Mouse (Mus musculus) hindbrain, embryonic 11.5 days (tissue): ENCODE measurements at regions not wholly inside any gene's neighbourhood (a gene's known extent, or its start where the extent isn't known, plus 50 kb on each side); places are given as distances from the start of the nearest gene placed in this dataset.
A peak's percentile ranks its signal among the peaks of the same experiment; 100 is the strongest.

Experiments used
- ATAC-seq: fragments of 200-750 bp; cut with Nextera tagmentation; 2 replicates; pipeline ENCODE4 v1.8.0; 2017; ENCODE audit warnings: mild to moderate bottlenecking, moderate TSS enrichment, moderate library complexity; ENCODE audit not compliant: low FRiP score
- DNase-seq: peaks from one replicate; pipeline ENCODE4 v3.0.0-alpha.2; 2015; ENCODE audit warnings: low spot score
- H3K27ac ChIP-seq: fragments of 300-500 bp; sonication (generic); 2 replicates; pipeline ENCODE4 v1.5.1; 2014; ENCODE audit warnings: mild to moderate bottlenecking, low read depth, low read length
- H3K27me3 ChIP-seq: fragments of 300-500 bp; sonication (generic); 2 replicates; pipeline ENCODE4 v1.6.1; 2014; ENCODE audit warnings: mild to moderate bottlenecking, low read length, moderate library complexity, mixed read lengths; ENCODE audit not compliant: control insufficient read depth, insufficient read depth
- H3K36me3 ChIP-seq: fragments of 300-500 bp; sonication (generic); 2 replicates; pipeline ENCODE4 v1.6.1; 2014; ENCODE audit warnings: mild to moderate bottlenecking, low read length, moderate library complexity, mixed read lengths; ENCODE audit not compliant: control insufficient read depth, insufficient read depth
- H3K4me1 ChIP-seq: fragments of 300-500 bp; sonication (generic); replicated peaks from 2 replicates; pipeline ENCODE4 v1.6.1; 2014; ENCODE audit warnings: low read length, mixed read lengths; ENCODE audit not compliant: control insufficient read depth, insufficient read depth
- H3K4me2 ChIP-seq: fragments of 300-500 bp; sonication (generic); replicated peaks from 2 replicates; pipeline ENCODE4 v1.6.1; 2014; ENCODE audit warnings: mild to moderate bottlenecking, low read depth, low read length
- H3K4me3 ChIP-seq: fragments of 300-500 bp; sonication (generic); 2 replicates; pipeline ENCODE4 v1.5.1; 2014; ENCODE audit warnings: low read depth, low read length
- H3K9ac ChIP-seq: fragments of 300-500 bp; sonication (generic); 2 replicates; pipeline ENCODE4 v1.6.1; 2014; ENCODE audit warnings: low read depth, low read length
- H3K9me3 ChIP-seq: fragments of 300-500 bp; sonication (generic); 2 replicates; pipeline ENCODE4 v1.6.1; 2016; ENCODE audit warnings: low read length; ENCODE audit not compliant: control insufficient read depth
- WGBS: fragments of 180-500 bp; shearing (Covaris S2); extraction: QIAGEN DNeasy Blood & Tissue Kit; methylation state at CpG from one replicate; pipeline ENCODE4 v1.1.7; 2014; 5-methylcytosine and 5-hydroxymethylcytosine counted together

DNA sequence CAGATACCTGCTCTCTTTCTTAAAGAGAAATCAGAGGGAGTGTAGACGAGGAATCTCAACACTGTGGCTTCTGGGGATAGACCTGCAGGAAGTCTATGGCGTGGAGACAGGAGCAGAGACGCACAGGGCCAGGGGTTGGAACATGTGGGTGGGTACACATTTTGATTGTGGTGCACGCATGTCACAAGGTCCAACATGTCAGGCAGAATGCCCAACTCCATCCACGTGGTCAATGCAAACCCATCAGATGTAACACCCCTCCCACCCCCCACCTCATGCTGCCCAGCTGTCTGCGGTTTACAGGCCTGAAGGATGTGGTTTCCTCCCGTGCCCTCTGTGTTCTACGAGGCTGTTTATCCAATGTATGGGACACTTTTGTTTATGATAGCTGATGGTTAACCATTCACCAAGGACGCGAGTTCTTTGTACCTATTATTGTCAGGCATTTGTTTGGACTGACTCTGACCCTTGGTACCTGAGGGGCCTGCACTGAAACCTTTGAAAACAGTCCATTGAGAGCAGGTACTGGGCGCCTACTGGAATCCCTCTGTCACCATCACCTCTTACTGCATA lies 142.2 kb downstream of the Irs2 start:
- Histone ChIP-seq H3K4me2 (no peak overlapping the region), H3K27me3 (no peaks in the 10 kb centered on the region), H3K9ac (no peak overlapping the region), H3K4me3 (no peak overlapping the region), H3K36me3 (no peaks in the 10 kb centered on the region), H3K9me3 (no peaks in the 10 kb centered on the region), H3K4me1 (no peaks in the 10 kb centered on the region), H3K27ac (no peak overlapping the region)
- DNase-seq (no peak), ATAC-seq (no peak)
- WGBS, result 65% methylated on average over 11 of the region's 11 CpGs

GRCm38 (mm10) chr8:10865415-10865821 lies 142.8 kb downstream of the Irs2 start:
- Histone ChIP-seq H3K27ac (no peak overlapping the region), H3K4me3 (no peak overlapping the region), H3K36me3 (no peaks in the 10 kb centered on the region), H3K4me2 (no peak overlapping the region), H3K9me3 (no peaks in the 10 kb centered on the region), H3K4me1 (no peaks in the 10 kb centered on the region), H3K27me3 (no peaks in the 10 kb centered on the region), H3K9ac (no peak overlapping the region)
- WGBS, result 35% methylated on average over 8 of the region's 8 CpGs
- ATAC-seq (no peak), DNase-seq (peak; percentile 20)

- ATAC-seq, result no peak
These were observed 145.8 kb downstream of the Irs2 start for GRCm38 (mm10) chr8:10862442-10862841.

GRCm38 (mm10) chr8:10860810-10861209 lies 147.4 kb downstream of the Irs2 start:
- no peaks in the 10 kb centered on the region for H3K36me3 ChIP-seq
- DNase-seq (no peak), ATAC-seq (no peak)
- H3K27me3 ChIP-seq, result no peaks in the 10 kb centered on the region
- H3K9me3 ChIP-seq, result no peaks in the 10 kb centered on the region
- H3K4me1 ChIP-seq, result no peaks in the 10 kb centered on the region
- H3K27ac ChIP-seq, result no peak overlapping the region
- WGBS, result 87% methylated on average over 4 of the region's 4 CpGs
- H3K4me3 ChIP-seq, result no peak overlapping the region
- no peak overlapping the region for H3K9ac ChIP-seq
- no peak overlapping the region for H3K4me2 ChIP-seq

More at GRCm38 (mm10) chr8:10862442-10862841, 145.8 kb downstream of the Irs2 start:
- 89% methylated on average over 13 of the region's 13 CpGs for WGBS
- H3K36me3 ChIP-seq, result no peaks in the 10 kb centered on the region
- H3K4me1 ChIP-seq, result no peaks in the 10 kb centered on the region
- H3K27me3 ChIP-seq, result no peaks in the 10 kb centered on the region
- no peak overlapping the region for H3K9ac ChIP-seq
- H3K27ac ChIP-seq, result no peak overlapping the region
- H3K9me3 ChIP-seq, result no peaks in the 10 kb centered on the region
- H3K4me2 ChIP-seq, result no peak overlapping the region
- no peak overlapping the region for H3K4me3 ChIP-seq
- no peak for DNase-seq

GRCm38 (mm10) chr8:10857874-10858273 lies 150.4 kb downstream of the Irs2 start:
- Histone ChIP-seq H3K4me2 (no peak overlapping the region), H3K4me3 (no peak overlapping the region), H3K27ac (no peak overlapping the region), H3K4me1 (no peaks in the 10 kb centered on the region), H3K36me3 (no peaks in the 10 kb centered on the region), H3K9me3 (no peaks in the 10 kb centered on the region), H3K27me3 (no peaks in the 10 kb centered on the region), H3K9ac (no peak overlapping the region)
- ATAC-seq, result no peak
- DNase-seq, result no peak
- WGBS, result 88% methylated on average over 3 of the region's 3 CpGs

GRCm38 (mm10) chr8:10856996-10857720 lies 151.1 kb downstream of the Irs2 start:
- Histone ChIP-seq H3K4me1 (no peaks in the 10 kb centered on the region), H3K4me3 (no peak overlapping the region), H3K9me3 (no peaks in the 10 kb centered on the region), H3K27ac (no peak overlapping the region), H3K36me3 (no peaks in the 10 kb centered on the region), H3K27me3 (no peaks in the 10 kb centered on the region), H3K9ac (no peak overlapping the region), H3K4me2 (no peak overlapping the region)
- ATAC-seq (0 out of 2 replicates have a peak, but pooled peaks have one; percentile 14), DNase-seq (no peak)
- WGBS, result 40% methylated on average over 15 of the region's 15 CpGs

DNA sequence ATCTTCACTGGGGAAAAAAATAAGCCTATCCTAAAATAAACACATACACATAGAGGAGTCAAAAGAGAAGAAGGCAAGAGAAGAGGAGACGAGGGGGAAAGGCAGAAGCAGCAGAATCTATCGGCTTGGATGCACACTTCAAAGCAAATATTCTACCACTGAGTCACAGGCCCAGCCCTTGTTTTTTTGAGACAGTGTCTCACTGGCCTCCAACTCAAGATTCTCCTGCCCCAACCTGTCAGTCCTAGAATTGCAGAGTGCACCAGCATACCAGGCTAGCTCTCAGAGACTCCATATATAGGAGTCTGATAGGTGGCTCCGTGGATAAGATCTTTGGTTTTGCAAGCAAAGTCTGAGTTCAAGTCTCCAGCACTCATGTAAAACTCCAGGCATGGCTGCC lies 152.6 kb downstream of the Irs2 start:
- no peak for DNase-seq
- H3K36me3 ChIP-seq, result no peaks in the 10 kb centered on the region

DNA sequence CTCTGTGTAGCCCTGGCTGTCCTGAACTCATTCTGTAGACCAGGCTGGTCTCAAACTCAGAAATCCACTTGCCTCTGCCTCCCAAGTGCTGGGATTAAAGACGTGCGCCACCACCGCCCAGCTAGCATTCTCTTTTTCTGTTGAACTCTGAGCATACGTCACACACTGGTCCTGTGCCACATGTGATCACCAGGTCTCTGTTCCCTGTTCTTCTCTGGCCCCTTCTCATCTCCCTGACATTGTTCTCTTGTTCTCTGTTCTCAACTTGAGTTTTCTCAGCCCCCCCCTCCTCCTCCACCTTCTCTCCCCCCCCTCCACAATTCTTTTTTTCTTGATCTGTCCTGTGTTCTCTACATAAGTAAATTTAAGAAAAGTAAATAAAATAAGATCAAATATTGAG lies 153.1 kb downstream of the Irs2 start:
- no peak for DNase-seq

More for the DNA sequence above, 152.6 kb downstream of the Irs2 start:
- no peaks in the 10 kb centered on the region for H3K4me1 ChIP-seq
- no peak overlapping the region for H3K27ac ChIP-seq
- H3K4me3 ChIP-seq, result no peak overlapping the region
- no peak for ATAC-seq
- H3K9me3 ChIP-seq, result no peaks in the 10 kb centered on the region
- H3K4me2 ChIP-seq, result no peak overlapping the region
- H3K27me3 ChIP-seq, result no peaks in the 10 kb centered on the region
- H3K9ac ChIP-seq, result no peak overlapping the region
- 89% methylated on average over 3 of the region's 3 CpGs for whole genome bisulfite sequencing

DNA sequence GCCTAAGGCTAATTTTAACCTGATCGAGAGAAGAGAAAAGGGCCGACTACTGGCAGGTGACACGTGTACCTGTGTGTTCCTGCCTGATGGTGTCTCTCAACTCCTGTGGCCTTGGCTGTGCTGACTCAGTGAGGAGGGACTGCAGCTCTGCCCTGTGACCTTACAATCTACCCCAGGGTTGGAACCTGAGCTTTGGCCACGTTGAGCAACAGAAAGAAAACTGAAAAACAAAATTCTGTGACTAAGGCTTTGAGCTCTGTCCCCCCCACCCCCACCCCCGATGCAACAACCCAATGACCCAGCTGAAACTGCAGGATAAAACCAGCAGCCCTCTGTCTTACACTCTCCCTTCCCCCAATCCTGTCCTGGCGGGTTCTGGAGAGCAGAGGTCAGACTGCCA lies 153.7 kb downstream of the Irs2 start:
- ATAC-seq (no peak), DNase-seq (no peak)
- no peaks in the 10 kb centered on the region for H3K9me3 ChIP-seq
- no peaks in the 10 kb centered on the region for H3K27me3 ChIP-seq
- no peak overlapping the region for H3K9ac ChIP-seq
- H3K4me3 ChIP-seq, result no peak overlapping the region
- H3K4me1 ChIP-seq, result no peaks in the 10 kb centered on the region
- no peak overlapping the region for H3K4me2 ChIP-seq
- no peak overlapping the region for H3K27ac ChIP-seq
- no peaks in the 10 kb centered on the region for H3K36me3 ChIP-seq
- WGBS, result 47% methylated on average over 6 of the region's 6 CpGs

More for the DNA sequence above, 153.1 kb downstream of the Irs2 start:
- WGBS, result 77% methylated on average over 4 of the region's 4 CpGs
- H3K27ac ChIP-seq, result no peak overlapping the region
- ATAC-seq, result no peak
- H3K4me1 ChIP-seq, result no peaks in the 10 kb centered on the region
- H3K36me3 ChIP-seq, result no peaks in the 10 kb centered on the region
- H3K9me3 ChIP-seq, result no peaks in the 10 kb centered on the region
- H3K4me3 ChIP-seq, result no peak overlapping the region
- no peaks in the 10 kb centered on the region for H3K27me3 ChIP-seq
- no peak overlapping the region for H3K4me2 ChIP-seq
- H3K9ac ChIP-seq, result no peak overlapping the region
